Mouse (Mus musculus) retina, postnatal 7 days (tissue): Measurements from ENCODE around the gene 4833439L19Rik.
A peak's percentile ranks its signal among the peaks of the same experiment; 100 is the strongest.

Source experiments
- DNase-seq: peaks from one replicate; pipeline ENCODE4 v3.0.0-alpha.2; 2012; ENCODE audit warnings: low read depth, low spot score

4833439L19Rik gene

GRCm38 (mm10) chr13:54521181-54521580, 44.1 kb downstream of the 4833439L19Rik start:
- DNase-seq = no peak

- DNase-seq = no peak
Measured at GRCm38 (mm10) chr13:54520221-54520620, 45.0 kb downstream of the 4833439L19Rik start.

GRCm38 (mm10) chr13:54505920-54506319, 59.3 kb downstream of the 4833439L19Rik start:
- DNase-seq = no peak

GRCm38 (mm10) chr13:54504611-54505260, 60.5 kb downstream of the 4833439L19Rik start:
- no peak for DNase-seq

GRCm38 (mm10) chr13:54503604-54504521, 61.4 kb downstream of the 4833439L19Rik start, which contains the start of gene Simc1:
TSS of gene Simc1 (plus strand) at chr13:54503779.
- peak; percentile 47 for DNase-seq

GRCm38 (mm10) chr13:54503278-54503603, 62.0 kb downstream of the 4833439L19Rik start:
- DNase-seq = no peak

GRCm38 (mm10) chr13:54501957-54502690, 63.1 kb downstream of the 4833439L19Rik start:
- no peak for DNase-seq

- no peak for DNase-seq
Measured at GRCm38 (mm10) chr13:54501352-54501751, 63.9 kb downstream of the 4833439L19Rik start.
